Mouse (Mus musculus) kidney, adult 2 months (tissue): ENCODE measurements around the gene Gm10203.

ENCODE experiments used
- CTCF ChIP-seq: fragments of 200-500 bp; conservative IDR thresholded peaks from 2 replicates; pipeline ENCODE4 v1.5.1; 2011; ENCODE audit warnings: low read depth, mild to moderate bottlenecking, control low read depth, low read length, moderate library complexity, mixed read lengths; ENCODE audit not compliant: insufficient read depth, insufficient read length
- POLR2A ChIP-seq: fragments of 200-500 bp; IDR thresholded peaks from one replicate; pipeline ENCODE4 v1.6.1; 2011; ENCODE audit warnings: low read depth, low read length, control low read depth

DNA sequence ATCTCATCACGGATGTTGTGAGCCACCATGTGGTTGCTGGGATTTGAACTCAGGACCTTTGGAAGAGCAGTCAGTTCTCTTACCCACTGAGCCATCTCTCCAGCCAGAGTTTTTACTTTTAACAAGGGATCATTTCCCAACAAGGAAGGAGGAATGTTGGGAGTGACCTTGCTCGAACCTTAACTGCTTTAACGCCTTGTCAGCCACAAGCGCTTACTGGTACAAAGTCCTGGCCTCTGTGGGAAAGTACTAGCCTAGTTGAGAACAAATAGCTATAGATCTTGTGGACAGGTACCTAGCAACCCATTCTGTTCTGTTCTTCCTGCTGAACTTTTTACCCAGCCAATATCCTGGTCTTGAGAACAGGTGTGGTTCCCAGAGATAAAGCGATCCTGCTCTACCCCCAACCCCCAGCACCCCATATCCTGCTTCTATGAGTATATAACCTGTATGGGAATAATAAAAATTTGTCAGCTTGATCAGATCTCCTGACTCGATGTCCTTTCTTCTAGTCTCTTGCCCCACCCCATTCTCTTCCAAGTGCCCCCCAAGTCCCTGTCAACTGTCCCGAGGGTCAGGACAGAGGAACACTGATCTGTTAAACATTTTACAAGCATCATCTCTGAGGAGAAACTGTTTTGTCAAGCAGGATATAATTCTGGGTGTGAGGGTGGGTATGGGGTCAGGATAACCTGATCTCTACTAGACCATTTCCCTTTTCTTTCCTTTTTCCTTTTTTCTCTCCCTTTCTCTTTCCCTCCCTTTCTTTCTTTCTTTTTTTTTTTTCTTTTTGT lies 18.7 kb downstream of the Gm10203 start:
- TF ChIP-seq CTCF: no peak
- no peak for TF ChIP-seq POLR2A
